Mouse (Mus musculus) cortical plate, adult 2 months (tissue): Measurements from ENCODE around the gene Nomo1. TPM values are rescaled to one million over a fixed set of nuclear protein-coding genes. Genes with fewer than 3 reads are reported as not detected.

ENCODE experiments used
- H3K27ac ChIP-seq: fragments of 200-500 bp; 2 replicates; pipeline ENCODE4 v1.5.1; 2012; ENCODE audit warnings: low read length, control low read depth, inconsistent platforms; ENCODE audit not compliant: insufficient read depth
- H3K4me1 ChIP-seq: fragments of 200-500 bp; 2 replicates; pipeline ENCODE4 v1.6.1; 2011; ENCODE audit warnings: low read length; ENCODE audit not compliant: control insufficient read depth, insufficient read depth
- H3K4me3 ChIP-seq: fragments of 200-500 bp; 2 replicates; pipeline ENCODE4 v1.5.1; 2011; ENCODE audit warnings: mild to moderate bottlenecking, low read length, control low read depth; ENCODE audit not compliant: insufficient read depth
- CTCF ChIP-seq: fragments of 200-500 bp; IDR thresholded peaks from 2 replicates; pipeline ENCODE4 v1.5.1; 2011; ENCODE audit warnings: mild to moderate bottlenecking, control low read depth, low read length; ENCODE audit not compliant: insufficient read depth; ENCODE audit errors: extremely low read depth
- POLR2A ChIP-seq: fragments of 200-500 bp; IDR thresholded peaks from 2 replicates; pipeline ENCODE4 v1.6.1; 2011; ENCODE audit warnings: mild to moderate bottlenecking, low read length, control low read depth; ENCODE audit not compliant: insufficient read depth; ENCODE audit errors: extremely low read depth
- polyA plus RNA-seq: library from polyadenylated mRNA; depleted of rRNA; stranded (reverse); fragments of >200 nt; gene quantifications from 2 replicates; pipeline ENCODE4 v1.2.3, GENCODE M21; 2012; rRNA removed

Gene Nomo1
- polyA plus RNA-seq, 1 experiment = 70.3 TPM

GRCm38 (mm10) chr7:46132229-46132628 lies 98.7 kb downstream of the Nomo1 start:
- peak overlapping the region; percentile 0; the same call in 1 of the 2 replicates for H3K27ac ChIP-seq
- peaks cover 4% of the 10 kb centered on the region; the same call in 1 of the 2 replicates for H3K4me1 ChIP-seq
- H3K4me3 ChIP-seq = no peak overlapping the region
- no peak for TF ChIP-seq POLR2A
- TF ChIP-seq CTCF = no peak

Other genes with a start within 250 kb of the Nomo1 start
- 191 and 227 TPM in 2 replicates for gene Lmtk3, start 250.0 kb upstream of the Nomo1 start, polyA plus RNA-seq
- gene Sult2b1, start 249.0 kb upstream of the Nomo1 start, polyA plus RNA-seq = 26.6 and 29.3 TPM in 2 replicates
- gene Cyth2, start 219.1 kb upstream of the Nomo1 start, polyA plus RNA-seq = 161 and 162 TPM in 2 replicates
- 1.8 and 2.6 TPM in 2 replicates for gene Kcnj14, start 208.9 kb upstream of the Nomo1 start, polyA plus RNA-seq
- gene Grwd1, start 202.8 kb upstream of the Nomo1 start, polyA plus RNA-seq = 15.7 and 17.5 TPM in 2 replicates
- 106 and 107 TPM in 2 replicates for gene Kdelr1, start 160.9 kb upstream of the Nomo1 start, polyA plus RNA-seq
- gene Grin2d, start 155.3 kb upstream of the Nomo1 start, polyA plus RNA-seq = 9.0 and 10.0 TPM in 2 replicates
- gene Syngr4, start 137.0 kb upstream of the Nomo1 start, polyA plus RNA-seq = 0.31 TPM in 1 of 2 replicates, not detected in the other
- gene Tmem143, start 136.8 kb upstream of the Nomo1 start, polyA plus RNA-seq = 32.5 and 35.0 TPM in 2 replicates
- gene Emp3, start 112.3 kb upstream of the Nomo1 start, polyA plus RNA-seq = 8.9 and 10.4 TPM in 2 replicates
- gene Ccdc114, start 109.6 kb upstream of the Nomo1 start, polyA plus RNA-seq = 3.0 and 3.9 TPM in 2 replicates
- 2.3 and 3.1 TPM in 2 replicates for gene Abcc6, start 3.4 kb upstream of the Nomo1 start, polyA plus RNA-seq
- 44.6 and 51.0 TPM in 2 replicates for gene Kcnj11, start 67.1 kb downstream of the Nomo1 start, polyA plus RNA-seq
- gene Abcc8, start 146.3 kb downstream of the Nomo1 start, polyA plus RNA-seq = 29.1 and 31.5 TPM in 2 replicates
- gene Ush1c, start 204.8 kb downstream of the Nomo1 start, polyA plus RNA-seq = 0.15 and 0.29 TPM in 2 replicates
- gene Otog, start 207.3 kb downstream of the Nomo1 start, polyA plus RNA-seq = 0.10 and 0.13 TPM in 2 replicates